Mouse (Mus musculus): ENCODE results near the gene Itga2. TPM values are rescaled to one million over a fixed set of nuclear protein-coding genes. Genes with fewer than 3 reads are reported as not detected.
A peak's percentile ranks its signal among the peaks of the same experiment; 100 is the strongest.

Gene Itga2
- total and polyA plus RNA-seq, 3 experiments, result not detected

GRCm38 (mm10) chr13:114838535-114838990 lies 93.3 kb downstream of the Itga2 start:
- H3K36me3 ChIP-seq (replicated peaks in 1 of 2; ENCODE audit: control insufficient read depth in 1 of 2, insufficient read depth in 1 of 2, low read length in 1 of 2), result no peaks in the 10 kb centered on the region
- H3K9ac ChIP-seq (ENCODE audit: insufficient read depth, low read depth), result no peak overlapping the region
- dilution Hi-C loops (cut with MboI; ENCODE audit: extremely low pct_ligation_motif_present, extremely low pct_unique_long_range_greater_than_20kb, low sequenced_read_pairs) (no loop called here), in situ Hi-C loops (cut with MboI; ENCODE audit: low pct_ligation_motif_present, low pct_unique_long_range_greater_than_20kb, low sequenced_read_pairs) (no loop called here)
- TF ChIP-seq RCOR1 (conservative IDR thresholded peaks at IDR 0.05; ENCODE audit: low read depth, low read length) (no peak), CHD1 (IDR thresholded peaks at IDR 0.05; ENCODE audit: low read depth, low read length) (no peak), IRF4 (IDR thresholded peaks at IDR 0.05; ENCODE audit: low read depth, low read length) (no peak), TCF12 (IDR thresholded peaks at IDR 0.05; ENCODE audit: low read depth, low read length) (no peak), MAX (IDR thresholded peaks at IDR 0.05; ENCODE audit: low read length) (no peak), HCFC1 (IDR thresholded peaks at IDR 0.05; ENCODE audit: low read depth, low read length) (no peak), ELF1 (IDR thresholded peaks at IDR 0.05; ENCODE audit: low read depth, low read length) (no peak), NELFE (IDR thresholded peaks at IDR 0.05; ENCODE audit: low read depth, low read length) (no peak), ZNF384 (IDR thresholded peaks at IDR 0.05; ENCODE audit: low read depth, low read length) (no peak), KAT2A (IDR thresholded peaks at IDR 0.05; ENCODE audit: insufficient replicate concordance, low read length) (no peak), MYC (IDR thresholded peaks at IDR 0.05; ENCODE audit: low read depth, low read length) (no peak)
- no peak overlapping the region for H3K4me2 ChIP-seq (ENCODE audit: insufficient read depth, low read depth, poor library complexity, severe bottlenecking)
- H3K4me3 ChIP-seq (replicated peaks in 1 of 3; ENCODE audit: low read depth in 2 of 3, low read length in 2 of 3, poor library complexity in 1 of 3), result no peak overlapping the region
- H3K4me1 ChIP-seq (ENCODE audit: control insufficient read depth in 1 of 2, insufficient read depth in 2 of 2), result peaks cover 11 to 27% of the 10 kb centered on the region in 2 experiments
- H3K9me3 ChIP-seq (replicated peaks; ENCODE audit: low read length), result no peaks in the 10 kb centered on the region
- no peaks in the 10 kb centered on the region for H3K27me3 ChIP-seq (replicated peaks)
- no peak overlapping the region for H3K27ac ChIP-seq (ENCODE audit: insufficient read depth, low read depth)
- H3K79me2 ChIP-seq (replicated peaks; ENCODE audit: control insufficient read depth, extremely low read depth, insufficient read depth, poor library complexity, severe bottlenecking), result no peaks in the 10 kb centered on the region
- no peak for DNase-seq (ENCODE audit: extremely low read depth)

GRCm38 (mm10) chr13:114837061-114837460 lies 94.8 kb downstream of the Itga2 start:
- no peak for DNase-seq (ENCODE audit: extremely low read depth)
- Histone ChIP-seq H3K27me3 (replicated peaks) (no peaks in the 10 kb centered on the region), H3K4me2 (ENCODE audit: insufficient read depth, low read depth, poor library complexity, severe bottlenecking) (no peak overlapping the region), H3K9ac (ENCODE audit: insufficient read depth, low read depth) (no peak overlapping the region), H3K36me3 (replicated peaks in 1 of 2; ENCODE audit: control insufficient read depth in 1 of 2, insufficient read depth in 1 of 2, low read length in 1 of 2) (no peaks in the 10 kb centered on the region), H3K4me1 (ENCODE audit: control insufficient read depth in 1 of 2, insufficient read depth in 2 of 2) (peaks cover 13 to 31% of the 10 kb centered on the region in 2 experiments), H3K4me3 (replicated peaks in 1 of 3; ENCODE audit: low read depth in 2 of 3, low read length in 2 of 3, poor library complexity in 1 of 3) (no peak overlapping the region), H3K27ac (ENCODE audit: insufficient read depth, low read depth) (no peak overlapping the region), H3K79me2 (replicated peaks; ENCODE audit: control insufficient read depth, extremely low read depth, insufficient read depth, poor library complexity, severe bottlenecking) (no peaks in the 10 kb centered on the region), H3K9me3 (replicated peaks; ENCODE audit: low read length) (no peaks in the 10 kb centered on the region)
- TF ChIP-seq ELF1 (IDR thresholded peaks at IDR 0.05; ENCODE audit: low read depth, low read length), result no peak
- in situ Hi-C loops (cut with MboI; ENCODE audit: low pct_ligation_motif_present, low pct_unique_long_range_greater_than_20kb, low sequenced_read_pairs) (no loop called here), dilution Hi-C loops (cut with MboI; ENCODE audit: extremely low pct_ligation_motif_present, extremely low pct_unique_long_range_greater_than_20kb, low sequenced_read_pairs) (no loop called here)

- dilution Hi-C loops (cut with MboI; ENCODE audit: extremely low pct_ligation_motif_present, extremely low pct_unique_long_range_greater_than_20kb, low sequenced_read_pairs), result no loop called here
- in situ Hi-C loops (cut with MboI; ENCODE audit: low pct_ligation_motif_present, low pct_unique_long_range_greater_than_20kb, low sequenced_read_pairs), result no loop called here
- Histone ChIP-seq H3K27me3 (replicated peaks) (no peaks in the 10 kb centered on the region), H3K4me2 (ENCODE audit: insufficient read depth, low read depth, poor library complexity, severe bottlenecking) (peak overlapping the region; percentile 37), H3K36me3 (replicated peaks in 1 of 2; ENCODE audit: control insufficient read depth in 1 of 2, insufficient read depth in 1 of 2, low read length in 1 of 2) (peaks cover under 1 to 16% of the 10 kb centered on the region in 2 experiments), H3K27ac (ENCODE audit: insufficient read depth, low read depth) (peak overlapping the region; percentile 11; the same call in 1 of the 2 replicates), H3K79me2 (replicated peaks; ENCODE audit: control insufficient read depth, extremely low read depth, insufficient read depth, poor library complexity, severe bottlenecking) (no peaks in the 10 kb centered on the region), H3K4me3 (replicated peaks in 1 of 3; ENCODE audit: low read depth in 2 of 3, low read length in 2 of 3, poor library complexity in 1 of 3) (no peak overlapping the region), H3K9me3 (replicated peaks; ENCODE audit: low read length) (no peaks in the 10 kb centered on the region), H3K4me1 (ENCODE audit: control insufficient read depth in 1 of 2, insufficient read depth in 2 of 2) (peaks cover 13 to 31% of the 10 kb centered on the region in 2 experiments), H3K9ac (ENCODE audit: insufficient read depth, low read depth) (no peak overlapping the region)
- DNase-seq (ENCODE audit: extremely low read depth), result peak; percentile 54
- no peak for TF ChIP-seq CHD2 (IDR thresholded peaks at IDR 0.05; ENCODE audit: low read length)
- peak; percentile 24; the same call in 1 of the 2 replicates for TF ChIP-seq JUN (IDR thresholded peaks at IDR 0.05; ENCODE audit: insufficient read depth, low read depth, low read length)
- TF ChIP-seq IRF4 (IDR thresholded peaks at IDR 0.05; ENCODE audit: low read depth, low read length), result peak; percentile 40; the same call in 1 of the 2 replicates
- TF ChIP-seq ZC3H11A (IDR thresholded peaks at IDR 0.05; ENCODE audit: low read depth, low read length), result no peak
- TF ChIP-seq USF2 (conservative IDR thresholded peaks at IDR 0.05; ENCODE audit: low read depth, low read length), result no peak
- TF ChIP-seq HCFC1 (IDR thresholded peaks at IDR 0.05; ENCODE audit: low read depth, low read length), result peak; percentile 23; the same call in 1 of the 2 replicates
- TF ChIP-seq RCOR1 (conservative IDR thresholded peaks at IDR 0.05; ENCODE audit: low read depth, low read length), result peak; percentile 66; the same call in 1 of the 2 replicates
- no peak for TF ChIP-seq UBTF (IDR thresholded peaks at IDR 0.05; ENCODE audit: low read depth, low read length)
- no peak for TF ChIP-seq SMC3 (IDR thresholded peaks at IDR 0.05; ENCODE audit: low read depth, low read length)
- peak; percentile 72; the same call in 1 of the 2 replicates for TF ChIP-seq MYC (IDR thresholded peaks at IDR 0.05; ENCODE audit: low read depth, low read length)
- TF ChIP-seq EP300 (IDR thresholded peaks at IDR 0.05; ENCODE audit: low read length), result peak; percentile 77
- TF ChIP-seq ETS1 (conservative IDR thresholded peaks at IDR 0.05; ENCODE audit: low read depth, low read length), result peak; percentile 73
- TF ChIP-seq TBP (conservative IDR thresholded peaks at IDR 0.05; ENCODE audit: low read depth, low read length), result 0 out of 2 replicates have a peak, but pooled peaks have one; percentile 16
- TF ChIP-seq MAX (IDR thresholded peaks at IDR 0.05; ENCODE audit: low read length), result peak; percentile 55; the same call in 1 of the 2 replicates
- peak; percentile 68 for TF ChIP-seq MEF2A (IDR thresholded peaks at IDR 0.05; ENCODE audit: borderline replicate concordance, low read depth, low read length)
- TF ChIP-seq BHLHE40 (IDR thresholded peaks at IDR 0.05; ENCODE audit: low read depth, low read length), result peak; percentile 71
- no peak for TF ChIP-seq CHD1 (IDR thresholded peaks at IDR 0.05; ENCODE audit: low read depth, low read length)
- TF ChIP-seq NRF1 (IDR thresholded peaks at IDR 0.05; ENCODE audit: low read depth, low read length), result no peak
- peak; percentile 66; the same call in 1 of the 2 replicates for TF ChIP-seq SIN3A (IDR thresholded peaks at IDR 0.05; ENCODE audit: low read length)
These were observed 97.3 kb downstream of the Itga2 start for GRCm38 (mm10) chr13:114834580-114834979.
